Mouse (Mus musculus): Measurements from ENCODE around the gene Trpm3. TPM values are rescaled to one million over a fixed set of nuclear protein-coding genes. Genes with fewer than 3 reads are reported as not detected.

Trpm3 gene
- polyA plus RNA-seq, 1 experiment = 0.05 TPM

- Histone ChIP-seq H3K4me3 (ENCODE audit: insufficient read depth, poor library complexity, severe bottlenecking) (no peak overlapping the region), H3K36me3 (ENCODE audit: control insufficient read depth, insufficient read depth) (no peaks in the 10 kb centered on the region), H3K27me3 (ENCODE audit: control insufficient read depth, insufficient read depth, insufficient read length) (no peaks in the 10 kb centered on the region), H3ac (ENCODE audit: control insufficient read depth, insufficient read length, low read depth) (no peak overlapping the region), H3K79me2 (ENCODE audit: control insufficient read depth, insufficient read depth) (no peaks in the 10 kb centered on the region), H3K79me3 (ENCODE audit: low read depth) (no peaks in the 10 kb centered on the region)
- no peak for TF ChIP-seq MAX (IDR thresholded peaks at IDR 0.05)
- no peak for TF ChIP-seq MYOG (IDR thresholded peaks at IDR 0.05; ENCODE audit: control insufficient read depth, extremely low read depth, insufficient read length)
- TF ChIP-seq MYOD1 (IDR thresholded peaks at IDR 0.05; ENCODE audit: control insufficient read depth, insufficient read length, low read depth) = no peak
- no peak for TF ChIP-seq USF1 (IDR thresholded peaks at IDR 0.05; ENCODE audit: low read depth)
- no peak for TF ChIP-seq CEBPB (IDR thresholded peaks at IDR 0.05; ENCODE audit: low read depth)
- no peak for TF ChIP-seq CTCF (IDR thresholded peaks at IDR 0.05; ENCODE audit: control insufficient read depth, insufficient read depth, insufficient read length)
- no peak for TF ChIP-seq FOSL1 (IDR thresholded peaks at IDR 0.05; ENCODE audit: insufficient read depth, low read length, poor library complexity, severe bottlenecking)
Measured at GRCm38 (mm10) chr19:22768242-22768641, 629.4 kb downstream of the Trpm3 start.

GRCm38 (mm10) chr19:22775191-22775695 lies 636.4 kb downstream of the Trpm3 start:
- Histone ChIP-seq H3K27me3 (ENCODE audit: control insufficient read depth, insufficient read depth, insufficient read length) (no peaks in the 10 kb centered on the region), H3K79me2 (ENCODE audit: control insufficient read depth, insufficient read depth) (no peaks in the 10 kb centered on the region), H3K4me3 (ENCODE audit: insufficient read depth, poor library complexity, severe bottlenecking) (no peak overlapping the region), H3K79me3 (ENCODE audit: low read depth) (no peaks in the 10 kb centered on the region), H3ac (ENCODE audit: control insufficient read depth, insufficient read length, low read depth) (no peak overlapping the region), H3K36me3 (ENCODE audit: control insufficient read depth, insufficient read depth) (no peaks in the 10 kb centered on the region)
- TF ChIP-seq MYOD1 (IDR thresholded peaks at IDR 0.05; ENCODE audit: control insufficient read depth, insufficient read length, low read depth) = no peak
- TF ChIP-seq MYOG (IDR thresholded peaks at IDR 0.05; ENCODE audit: control insufficient read depth, extremely low read depth, insufficient read length) = no peak
- TF ChIP-seq USF1 (IDR thresholded peaks at IDR 0.05; ENCODE audit: low read depth) = no peak
- no peak for TF ChIP-seq CEBPB (IDR thresholded peaks at IDR 0.05; ENCODE audit: low read depth)
- no peak for TF ChIP-seq FOSL1 (IDR thresholded peaks at IDR 0.05; ENCODE audit: insufficient read depth, low read length, poor library complexity, severe bottlenecking)
- no peak for TF ChIP-seq CTCF (IDR thresholded peaks at IDR 0.05; ENCODE audit: control insufficient read depth, insufficient read depth, insufficient read length)
- TF ChIP-seq MAX (IDR thresholded peaks at IDR 0.05) = no peak

- Histone ChIP-seq H3K27me3 (ENCODE audit: control insufficient read depth, insufficient read depth, insufficient read length) (no peaks in the 10 kb centered on the region), H3K4me3 (ENCODE audit: insufficient read depth, poor library complexity, severe bottlenecking) (no peak overlapping the region), H3K36me3 (ENCODE audit: control insufficient read depth, insufficient read depth) (no peaks in the 10 kb centered on the region), H3K79me2 (ENCODE audit: control insufficient read depth, insufficient read depth) (no peaks in the 10 kb centered on the region), H3K79me3 (ENCODE audit: low read depth) (no peaks in the 10 kb centered on the region), H3ac (ENCODE audit: control insufficient read depth, insufficient read length, low read depth) (no peak overlapping the region)
- no peak for TF ChIP-seq CTCF (IDR thresholded peaks at IDR 0.05; ENCODE audit: control insufficient read depth, insufficient read depth, insufficient read length)
- no peak for TF ChIP-seq FOSL1 (IDR thresholded peaks at IDR 0.05; ENCODE audit: insufficient read depth, low read length, poor library complexity, severe bottlenecking)
- no peak for TF ChIP-seq MYOD1 (IDR thresholded peaks at IDR 0.05; ENCODE audit: control insufficient read depth, insufficient read length, low read depth)
- no peak for TF ChIP-seq USF1 (IDR thresholded peaks at IDR 0.05; ENCODE audit: low read depth)
- TF ChIP-seq MAX (IDR thresholded peaks at IDR 0.05) = no peak
- no peak for TF ChIP-seq MYOG (IDR thresholded peaks at IDR 0.05; ENCODE audit: control insufficient read depth, extremely low read depth, insufficient read length)
- TF ChIP-seq CEBPB (IDR thresholded peaks at IDR 0.05; ENCODE audit: low read depth) = no peak
Measured at GRCm38 (mm10) chr19:22780192-22780843, 641.5 kb downstream of the Trpm3 start.

GRCm38 (mm10) chr19:22781579-22781978 lies 642.7 kb downstream of the Trpm3 start:
- no peak overlapping the region for H3K4me3 ChIP-seq (ENCODE audit: insufficient read depth, poor library complexity, severe bottlenecking)
- no peaks in the 10 kb centered on the region for H3K79me3 ChIP-seq (ENCODE audit: low read depth)
- TF ChIP-seq MYOG (IDR thresholded peaks at IDR 0.05; ENCODE audit: control insufficient read depth, extremely low read depth, insufficient read length) (no peak), MAX (IDR thresholded peaks at IDR 0.05) (no peak), CEBPB (IDR thresholded peaks at IDR 0.05; ENCODE audit: low read depth) (no peak), USF1 (IDR thresholded peaks at IDR 0.05; ENCODE audit: low read depth) (no peak), CTCF (IDR thresholded peaks at IDR 0.05; ENCODE audit: control insufficient read depth, insufficient read depth, insufficient read length) (no peak), MYOD1 (IDR thresholded peaks at IDR 0.05; ENCODE audit: control insufficient read depth, insufficient read length, low read depth) (no peak), FOSL1 (IDR thresholded peaks at IDR 0.05; ENCODE audit: insufficient read depth, low read length, poor library complexity, severe bottlenecking) (no peak)
- no peaks in the 10 kb centered on the region for H3K27me3 ChIP-seq (ENCODE audit: control insufficient read depth, insufficient read depth, insufficient read length)
- no peaks in the 10 kb centered on the region for H3K79me2 ChIP-seq (ENCODE audit: control insufficient read depth, insufficient read depth)
- no peaks in the 10 kb centered on the region for H3K36me3 ChIP-seq (ENCODE audit: control insufficient read depth, insufficient read depth)
- no peak overlapping the region for H3ac ChIP-seq (ENCODE audit: control insufficient read depth, insufficient read length, low read depth)

GRCm38 (mm10) chr19:22783745-22784144 lies 644.9 kb downstream of the Trpm3 start:
- Histone ChIP-seq H3K27me3 (ENCODE audit: control insufficient read depth, insufficient read depth, insufficient read length) (no peaks in the 10 kb centered on the region), H3K79me3 (ENCODE audit: low read depth) (no peaks in the 10 kb centered on the region), H3K36me3 (ENCODE audit: control insufficient read depth, insufficient read depth) (no peaks in the 10 kb centered on the region), H3ac (ENCODE audit: control insufficient read depth, insufficient read length, low read depth) (no peak overlapping the region), H3K79me2 (ENCODE audit: control insufficient read depth, insufficient read depth) (no peaks in the 10 kb centered on the region), H3K4me3 (ENCODE audit: insufficient read depth, poor library complexity, severe bottlenecking) (no peak overlapping the region)
- TF ChIP-seq MYOG (IDR thresholded peaks at IDR 0.05; ENCODE audit: control insufficient read depth, extremely low read depth, insufficient read length) (no peak), MAX (IDR thresholded peaks at IDR 0.05) (no peak), CEBPB (IDR thresholded peaks at IDR 0.05; ENCODE audit: low read depth) (no peak), USF1 (IDR thresholded peaks at IDR 0.05; ENCODE audit: low read depth) (no peak), CTCF (IDR thresholded peaks at IDR 0.05; ENCODE audit: control insufficient read depth, insufficient read depth, insufficient read length) (no peak), FOSL1 (IDR thresholded peaks at IDR 0.05; ENCODE audit: insufficient read depth, low read length, poor library complexity, severe bottlenecking) (no peak), MYOD1 (IDR thresholded peaks at IDR 0.05; ENCODE audit: control insufficient read depth, insufficient read length, low read depth) (no peak)
